Mouse (Mus musculus): ENCODE data around the gene Eddm3b. TPM values are rescaled to one million over a fixed set of nuclear protein-coding genes. Genes with fewer than 3 reads are reported as not detected.
A peak's percentile ranks its signal among the peaks of the same experiment; 100 is the strongest.

Eddm3b gene
- polyA plus RNA-seq, 1 experiment from 2014 or later, result not detected

DNA sequence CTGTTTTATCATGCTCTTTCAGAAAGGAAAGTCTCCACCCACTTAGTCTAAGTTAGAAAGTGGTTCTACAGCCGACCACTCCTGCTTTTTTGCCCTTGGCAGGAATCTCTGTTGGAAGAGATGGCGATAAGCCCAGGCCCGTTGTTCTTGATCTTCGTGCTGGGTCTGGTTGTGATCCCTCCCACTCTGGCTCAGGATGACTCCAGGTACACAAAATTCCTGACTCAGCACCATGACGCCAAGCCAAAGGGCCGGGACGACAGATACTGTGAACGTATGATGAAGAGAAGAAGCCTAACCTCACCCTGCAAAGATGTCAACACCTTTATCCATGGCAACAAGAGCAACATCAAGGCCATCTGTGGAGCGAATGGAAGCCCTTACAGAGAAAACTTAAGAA lies 12.9 kb upstream of the Eddm3b start:
- no peak overlapping the region for H3K9ac ChIP-seq (ENCODE audit: low read depth, low read length)
- H3K4me3 ChIP-seq (ENCODE audit: low read depth, low read length), result no peak overlapping the region
- 73% methylated on average over 9 of the region's 9 CpGs for WGBS
- H3K27ac ChIP-seq (ENCODE audit: low read depth, low read length), result no peak overlapping the region
- H3K9me3 ChIP-seq (ENCODE audit: control insufficient read depth, low read length), result no peaks in the 10 kb centered on the region
- H3K4me2 ChIP-seq, result no peak overlapping the region
- peaks cover under 1% of the 10 kb centered on the region; the same call in 1 of the 2 replicates for H3K4me1 ChIP-seq (replicated peaks; ENCODE audit: control insufficient read depth, insufficient read depth, low read length)
- H3K27me3 ChIP-seq (replicated peaks; ENCODE audit: control insufficient read depth, insufficient read depth, low read length), result no peaks in the 10 kb centered on the region
- DNase-seq (ENCODE audit: low spot score) (no peak), ATAC-seq (replicated peaks; ENCODE audit: low FRiP score) (no peak)
- H3K36me3 ChIP-seq (ENCODE audit: control insufficient read depth, insufficient read depth, low read length), result no peaks in the 10 kb centered on the region

DNA sequence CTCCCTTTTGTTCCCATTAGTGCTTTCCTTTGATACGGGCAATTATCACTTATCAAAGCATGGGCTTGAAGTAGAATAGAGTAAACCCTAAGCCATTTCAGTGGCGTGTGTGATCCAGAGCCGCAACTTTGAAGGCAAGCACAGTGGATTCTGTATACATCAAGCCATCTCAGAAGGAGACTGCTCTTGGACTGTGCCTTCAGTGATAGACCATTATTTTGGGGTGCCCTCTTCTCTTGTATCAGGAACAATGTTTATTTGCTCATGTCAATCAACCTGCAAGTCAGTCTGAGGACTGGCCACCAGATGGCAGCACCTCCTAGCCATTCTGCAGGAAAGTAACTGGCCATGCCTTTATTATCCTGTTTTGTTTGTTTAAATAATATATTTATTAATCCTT lies 11.0 kb upstream of the Eddm3b start:
- no peak overlapping the region for H3K4me3 ChIP-seq (ENCODE audit: low read depth, low read length)
- WGBS, result 58% methylated on average over 3 of the region's 3 CpGs
- no peaks in the 10 kb centered on the region for H3K36me3 ChIP-seq (ENCODE audit: control insufficient read depth, insufficient read depth, low read length)
- no peak overlapping the region for H3K9ac ChIP-seq (ENCODE audit: low read depth, low read length)
- ATAC-seq (replicated peaks; ENCODE audit: low FRiP score), result no peak
- DNase-seq (ENCODE audit: low spot score), result peak; percentile 51
- H3K4me2 ChIP-seq, result no peak overlapping the region
- H3K9me3 ChIP-seq (ENCODE audit: control insufficient read depth, low read length), result no peaks in the 10 kb centered on the region
- peaks cover 5% of the 10 kb centered on the region; the same call in 1 of the 2 replicates for H3K4me1 ChIP-seq (replicated peaks; ENCODE audit: control insufficient read depth, insufficient read depth, low read length)
- no peaks in the 10 kb centered on the region for H3K27me3 ChIP-seq (replicated peaks; ENCODE audit: control insufficient read depth, insufficient read depth, low read length)
- no peak overlapping the region for H3K27ac ChIP-seq (ENCODE audit: low read depth, low read length)

DNA sequence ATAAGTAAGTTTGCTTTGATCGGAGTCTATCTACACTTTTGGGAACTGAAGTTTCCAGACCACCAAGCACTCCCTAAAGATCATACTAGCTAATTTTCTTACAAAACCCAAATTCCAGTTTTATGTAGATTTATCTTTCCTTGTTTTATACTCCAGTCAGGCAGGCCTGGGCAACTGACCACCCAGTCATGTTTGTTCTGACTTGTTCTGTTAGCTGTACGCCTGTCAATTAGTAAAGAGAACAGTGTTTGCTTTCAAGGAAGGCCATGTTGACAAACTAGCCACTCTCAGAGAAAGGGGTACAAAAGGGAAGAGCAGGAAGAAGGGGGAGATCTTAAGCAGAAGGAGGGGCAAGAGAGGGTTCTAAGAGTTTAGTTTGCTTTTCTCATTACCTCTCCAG lies 9.9 kb upstream of the Eddm3b start:
- ATAC-seq (replicated peaks; ENCODE audit: low FRiP score), result no peak
- no peaks in the 10 kb centered on the region for H3K36me3 ChIP-seq (ENCODE audit: control insufficient read depth, insufficient read depth, low read length)
- H3K9ac ChIP-seq (ENCODE audit: low read depth, low read length), result no peak overlapping the region; the same call in 1 of the 2 replicates
- 81% methylated on average over 2 of the region's 2 CpGs for WGBS
- no peak for DNase-seq (ENCODE audit: low spot score)
- no peak overlapping the region for H3K4me2 ChIP-seq
- no peaks in the 10 kb centered on the region for H3K9me3 ChIP-seq (ENCODE audit: control insufficient read depth, low read length)
- no peak overlapping the region for H3K4me3 ChIP-seq (ENCODE audit: low read depth, low read length)
- H3K4me1 ChIP-seq (replicated peaks; ENCODE audit: control insufficient read depth, insufficient read depth, low read length), result peaks cover 5% of the 10 kb centered on the region; the same call in 1 of the 2 replicates
- H3K27ac ChIP-seq (ENCODE audit: low read depth, low read length), result no peak overlapping the region
- H3K27me3 ChIP-seq (replicated peaks; ENCODE audit: control insufficient read depth, insufficient read depth, low read length), result no peaks in the 10 kb centered on the region

DNA sequence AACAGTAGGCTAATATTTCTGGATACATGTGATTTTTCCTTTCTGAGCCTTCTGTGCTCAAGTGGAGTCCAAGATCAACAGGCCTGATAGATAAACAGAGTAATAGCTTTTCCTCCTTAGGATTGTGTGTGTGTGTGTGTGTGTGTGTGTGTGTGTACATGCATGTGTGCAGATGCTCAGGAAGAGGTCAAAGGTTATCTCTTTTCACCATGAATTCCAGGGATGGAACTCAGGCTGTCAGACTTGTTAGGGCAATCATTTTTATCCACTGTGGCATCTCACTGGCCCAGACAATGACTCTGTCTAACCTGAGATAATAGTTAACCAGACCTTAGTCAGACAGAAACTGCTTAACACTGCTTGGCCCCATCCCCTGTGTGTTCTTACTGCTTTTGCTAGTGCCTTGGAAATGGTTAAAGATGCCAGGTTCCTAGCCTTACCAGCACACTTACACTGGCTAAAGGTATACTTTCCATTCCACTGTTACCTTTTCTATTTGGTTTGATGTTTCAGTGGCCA lies 7.7 kb upstream of the Eddm3b start:
- H3K27me3 ChIP-seq (replicated peaks; ENCODE audit: control insufficient read depth, insufficient read depth, low read length), result no peaks in the 10 kb centered on the region
- ATAC-seq (replicated peaks; ENCODE audit: low FRiP score) (no peak), DNase-seq (ENCODE audit: low spot score) (no peak)
- H3K4me2 ChIP-seq, result no peak overlapping the region
- no peaks in the 10 kb centered on the region for H3K9me3 ChIP-seq (ENCODE audit: control insufficient read depth, low read length)
- no peaks in the 10 kb centered on the region for H3K36me3 ChIP-seq (ENCODE audit: control insufficient read depth, insufficient read depth, low read length)
- peaks cover 5% of the 10 kb centered on the region; the same call in 1 of the 2 replicates for H3K4me1 ChIP-seq (replicated peaks; ENCODE audit: control insufficient read depth, insufficient read depth, low read length)
- no peak overlapping the region for H3K27ac ChIP-seq (ENCODE audit: low read depth, low read length)
- H3K9ac ChIP-seq (ENCODE audit: low read depth, low read length), result no peak overlapping the region
- H3K4me3 ChIP-seq (ENCODE audit: low read depth, low read length), result no peak overlapping the region

DNA sequence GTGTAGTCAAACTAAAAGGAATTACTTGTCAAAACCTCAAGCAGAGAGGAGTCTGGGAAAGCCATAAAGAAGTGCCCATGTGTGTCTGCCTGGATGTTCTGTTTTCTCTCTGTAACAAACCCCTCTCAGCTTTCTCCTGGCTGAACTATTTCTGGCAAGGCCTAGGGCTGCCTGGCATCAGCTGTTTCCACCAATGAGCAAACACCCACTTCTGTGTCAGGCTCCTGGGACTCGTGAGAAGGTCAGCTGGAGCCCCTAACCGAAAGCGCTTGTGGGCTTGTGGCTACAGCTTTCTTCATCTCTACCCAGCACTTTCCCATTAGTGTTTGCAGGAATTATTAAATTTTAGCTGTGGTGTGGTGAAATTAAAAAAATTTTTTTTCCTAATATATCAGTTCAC lies 2.3 kb upstream of the Eddm3b start:
- no peak overlapping the region for H3K9ac ChIP-seq (ENCODE audit: low read depth, low read length)
- ATAC-seq (replicated peaks; ENCODE audit: low FRiP score), result no peak
- WGBS, result 62% methylated on average over 3 of the region's 3 CpGs
- no peaks in the 10 kb centered on the region for H3K27me3 ChIP-seq (replicated peaks; ENCODE audit: control insufficient read depth, insufficient read depth, low read length)
- no peak overlapping the region for H3K4me2 ChIP-seq
- no peak overlapping the region for H3K27ac ChIP-seq (ENCODE audit: low read depth, low read length)
- no peaks in the 10 kb centered on the region for H3K9me3 ChIP-seq (ENCODE audit: control insufficient read depth, low read length)
- no peak overlapping the region for H3K4me3 ChIP-seq (ENCODE audit: low read depth, low read length)
- H3K4me1 ChIP-seq (replicated peaks; ENCODE audit: control insufficient read depth, insufficient read depth, low read length), result no peaks in the 10 kb centered on the region
- H3K36me3 ChIP-seq (ENCODE audit: control insufficient read depth, insufficient read depth, low read length), result no peaks in the 10 kb centered on the region
- no peak for DNase-seq (ENCODE audit: low spot score)

DNA sequence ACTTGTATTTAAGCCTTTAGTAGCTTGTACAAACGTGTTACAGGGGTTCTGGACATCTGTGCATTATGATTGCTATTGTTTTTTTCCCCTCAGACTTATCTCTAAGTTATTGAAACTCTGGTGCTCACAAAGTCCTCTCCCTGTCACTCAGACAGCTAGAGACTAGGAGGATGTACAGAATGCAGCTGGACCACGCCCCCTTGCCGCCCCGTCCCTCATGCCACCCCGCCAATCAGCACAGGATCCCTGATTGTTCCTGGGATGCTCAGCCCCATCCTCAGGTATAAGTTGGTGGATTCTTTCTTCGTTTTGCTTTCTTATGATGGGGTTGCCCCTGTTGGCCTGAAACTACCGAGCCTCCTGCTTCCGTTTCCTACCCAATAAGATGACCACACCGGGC lies 750 bp upstream of the Eddm3b start:
- Histone ChIP-seq H3K4me2 (no peak overlapping the region), H3K4me3 (ENCODE audit: low read depth, low read length) (no peak overlapping the region), H3K27ac (ENCODE audit: low read depth, low read length) (no peak overlapping the region), H3K36me3 (ENCODE audit: control insufficient read depth, insufficient read depth, low read length) (no peaks in the 10 kb centered on the region), H3K27me3 (replicated peaks; ENCODE audit: control insufficient read depth, insufficient read depth, low read length) (no peaks in the 10 kb centered on the region), H3K9ac (ENCODE audit: low read depth, low read length) (no peak overlapping the region), H3K9me3 (ENCODE audit: control insufficient read depth, low read length) (no peaks in the 10 kb centered on the region), H3K4me1 (replicated peaks; ENCODE audit: control insufficient read depth, insufficient read depth, low read length) (no peaks in the 10 kb centered on the region)
- no peak for DNase-seq (ENCODE audit: low spot score)
- WGBS, result 48% methylated on average over 9 of the region's 9 CpGs
- no peak for ATAC-seq (replicated peaks; ENCODE audit: low FRiP score)

DNA sequence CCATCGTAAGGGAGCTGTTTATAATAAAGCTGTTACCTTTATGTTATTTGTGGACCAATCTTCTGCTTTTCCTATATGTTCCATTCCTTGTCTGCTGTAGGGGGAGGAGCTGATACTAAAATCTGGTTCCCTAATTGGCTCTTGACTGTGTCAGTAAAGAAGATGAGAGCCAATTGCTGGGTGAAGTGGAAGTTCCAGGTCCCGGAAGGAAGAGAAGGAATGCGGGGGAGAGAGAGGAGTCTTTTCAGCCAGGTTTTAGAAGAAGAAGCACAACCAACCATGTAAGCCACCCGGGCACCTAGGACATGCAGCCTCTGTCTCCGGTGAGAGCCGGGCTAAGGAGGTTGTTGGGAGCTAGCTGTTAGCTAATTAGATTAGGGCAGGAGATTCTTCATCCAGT lies 11.5 kb downstream of the Eddm3b start:
- H3K4me3 ChIP-seq (ENCODE audit: low read depth, low read length), result no peak overlapping the region
- peaks cover 36% of the 10 kb centered on the region for H3K4me1 ChIP-seq (replicated peaks; ENCODE audit: control insufficient read depth, insufficient read depth, low read length)
- 85% methylated on average over 6 of the region's 6 CpGs for WGBS
- H3K4me2 ChIP-seq, result no peak overlapping the region
- no peak overlapping the region for H3K27ac ChIP-seq (ENCODE audit: low read depth, low read length)
- no peak for ATAC-seq (replicated peaks; ENCODE audit: low FRiP score)
- no peak for DNase-seq (ENCODE audit: low spot score)
- no peaks in the 10 kb centered on the region for H3K36me3 ChIP-seq (ENCODE audit: control insufficient read depth, insufficient read depth, low read length)
- H3K27me3 ChIP-seq (replicated peaks; ENCODE audit: control insufficient read depth, insufficient read depth, low read length), result no peaks in the 10 kb centered on the region
- H3K9ac ChIP-seq (ENCODE audit: low read depth, low read length), result no peak overlapping the region
- H3K9me3 ChIP-seq (ENCODE audit: control insufficient read depth, low read length), result no peaks in the 10 kb centered on the region

DNA sequence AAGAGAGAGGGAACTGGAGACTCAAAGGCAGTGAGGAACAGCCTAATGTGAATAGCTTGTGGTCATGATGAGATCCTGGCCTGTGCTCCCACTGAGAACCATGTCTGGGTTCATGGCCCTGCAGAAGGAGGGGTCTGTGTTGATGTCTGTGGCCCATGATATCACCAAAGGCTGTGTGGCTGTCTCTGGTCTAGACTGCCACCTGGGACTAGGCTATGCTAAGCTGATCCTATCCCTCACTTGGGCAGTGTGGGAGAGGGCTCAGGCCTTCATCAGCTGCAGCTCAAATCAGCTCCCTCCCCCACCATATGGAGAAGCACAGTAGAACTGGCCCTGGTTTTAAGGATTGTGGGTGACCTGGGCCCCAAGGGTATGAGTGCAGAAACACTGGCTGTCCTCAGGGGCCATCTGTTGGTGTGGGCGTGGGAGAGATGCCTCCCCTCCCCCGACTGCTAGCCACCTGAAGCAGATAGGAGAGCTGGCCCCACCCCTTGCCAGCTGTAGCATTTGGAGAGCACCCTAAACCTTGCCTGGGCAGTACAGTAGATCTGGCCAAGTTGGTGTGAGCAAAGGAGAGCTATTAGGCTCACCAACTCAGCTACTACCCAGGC lies 13.5 kb downstream of the Eddm3b start:
- no peak overlapping the region for H3K4me3 ChIP-seq (ENCODE audit: low read depth, low read length)
- peaks cover 51% of the 10 kb centered on the region for H3K4me1 ChIP-seq (replicated peaks; ENCODE audit: control insufficient read depth, insufficient read depth, low read length)
- no peaks in the 10 kb centered on the region for H3K9me3 ChIP-seq (ENCODE audit: control insufficient read depth, low read length)
- H3K36me3 ChIP-seq (ENCODE audit: control insufficient read depth, insufficient read depth, low read length), result no peaks in the 10 kb centered on the region
- H3K9ac ChIP-seq (ENCODE audit: low read depth, low read length), result peak overlapping the region; percentile 42
- H3K27me3 ChIP-seq (replicated peaks; ENCODE audit: control insufficient read depth, insufficient read depth, low read length), result no peaks in the 10 kb centered on the region
- DNase-seq (ENCODE audit: low spot score), result peak; percentile 54
- ATAC-seq (replicated peaks; ENCODE audit: low FRiP score), result peak; percentile 83
- 31% methylated on average over 2 of the region's 2 CpGs for WGBS
- H3K4me2 ChIP-seq, result peak overlapping the region; percentile 16
- H3K27ac ChIP-seq (ENCODE audit: low read depth, low read length), result peak overlapping the region; percentile 97
